Mouse (Mus musculus) liver, embryonic 13.5 days (tissue): ENCODE results near the gene Olfr49. TPM values are rescaled to one million over a fixed set of nuclear protein-coding genes. Genes with fewer than 3 reads are reported as not detected.

Source experiments
- ATAC-seq: fragments of 200-750 bp; cut with Nextera tagmentation; 2 replicates; pipeline ENCODE4 v1.8.0; 2017; ENCODE audit warnings: low read depth, mild to moderate bottlenecking, moderate number of reproducible peaks, moderate library complexity
- DNase-seq: peaks from one replicate; pipeline ENCODE4 v3.0.0; 2022
- H3K27ac ChIP-seq: fragments of 300-500 bp; sonication (generic); 2 replicates; pipeline ENCODE4 v1.5.1; 2015; ENCODE audit warnings: moderate library complexity, mild to moderate bottlenecking, inconsistent platforms
- H3K27me3 ChIP-seq: fragments of 300-500 bp; sonication (generic); 2 replicates; pipeline ENCODE4 v1.6.1; 2015; ENCODE audit warnings: mild to moderate bottlenecking, inconsistent platforms
- H3K36me3 ChIP-seq: fragments of 300-500 bp; sonication (generic); 2 replicates; pipeline ENCODE4 v1.6.1; 2015; ENCODE audit warnings: mild to moderate bottlenecking, inconsistent platforms
- H3K4me1 ChIP-seq: fragments of 300-500 bp; sonication (generic); replicated peaks from 2 replicates; pipeline ENCODE4 v1.6.1; 2015; ENCODE audit warnings: inconsistent platforms
- H3K4me2 ChIP-seq: fragments of 300-500 bp; sonication (generic); 2 replicates; pipeline ENCODE4 v1.6.1; 2015; ENCODE audit warnings: inconsistent platforms, mild to moderate bottlenecking, moderate library complexity
- H3K4me3 ChIP-seq: fragments of 300-500 bp; sonication (generic); replicated peaks from 2 replicates; pipeline ENCODE4 v1.5.1; 2015; ENCODE audit warnings: mild to moderate bottlenecking, inconsistent platforms
- H3K9ac ChIP-seq: fragments of 300-500 bp; sonication (generic); 2 replicates; pipeline ENCODE4 v1.6.1; 2015; ENCODE audit warnings: mild to moderate bottlenecking, inconsistent platforms
- H3K9me3 ChIP-seq: fragments of 300-500 bp; sonication (generic); replicated peaks from 2 replicates; pipeline ENCODE4 v1.6.1; 2016; ENCODE audit warnings: inconsistent platforms
- WGBS: fragments of 180-500 bp; shearing (Covaris S2); methylation state at CpG from one replicate; pipeline ENCODE4 v1.1.7; 2015; ENCODE audit not compliant: insufficient replicate concordance; 5-methylcytosine and 5-hydroxymethylcytosine counted together
- polyA plus RNA-seq: library from polyadenylated mRNA; unstranded; fragments of >200 nt; fragmentation: Nextera tagmentation; extraction: Ambion mirVana; gene quantifications from 2 replicates; pipeline ENCODE4 v1.2.1, GENCODE M21; 2015

Gene Olfr49
- polyA plus RNA-seq, 1 experiment from 2014 or later: not detected

GRCm38 (mm10) chr14:54276446-54276845 lies 8.3 kb downstream of the Olfr49 start:
- Histone ChIP-seq H3K4me1 (no peaks in the 10 kb centered on the region), H3K36me3 (no peaks in the 10 kb centered on the region)

GRCm38 (mm10) chr14:54272696-54273095 lies 12.0 kb downstream of the Olfr49 start:
- H3K9ac ChIP-seq: no peak overlapping the region
- H3K36me3 ChIP-seq: peaks cover 3% of the 10 kb centered on the region; the same call in 1 of the 2 replicates
- no peak for DNase-seq
- H3K27ac ChIP-seq: no peak overlapping the region
- no peaks in the 10 kb centered on the region for H3K9me3 ChIP-seq
- no peak overlapping the region for H3K4me2 ChIP-seq
- WGBS: 68% methylated on average over 3 of the region's 3 CpGs
- H3K4me1 ChIP-seq: no peaks in the 10 kb centered on the region
- H3K27me3 ChIP-seq: no peaks in the 10 kb centered on the region
- ATAC-seq: no peak
- no peak overlapping the region for H3K4me3 ChIP-seq

More at GRCm38 (mm10) chr14:54276446-54276845, 8.3 kb downstream of the Olfr49 start:
- DNase-seq (no peak), ATAC-seq (no peak)
- no peak overlapping the region for H3K9ac ChIP-seq
- no peak overlapping the region for H3K27ac ChIP-seq
- H3K4me2 ChIP-seq: no peak overlapping the region
- H3K4me3 ChIP-seq: no peak overlapping the region
- no peaks in the 10 kb centered on the region for H3K9me3 ChIP-seq
- WGBS: 65% methylated on average over 2 of the region's 2 CpGs
- 0 out of 2 replicates have a peak, but pooled peaks cover 3% of the 10 kb centered on the region for H3K27me3 ChIP-seq

GRCm38 (mm10) chr14:54271976-54272606 lies 12.6 kb downstream of the Olfr49 start:
- Histone ChIP-seq H3K4me3 (no peak overlapping the region), H3K4me2 (no peak overlapping the region), H3K9me3 (no peaks in the 10 kb centered on the region), H3K27me3 (no peaks in the 10 kb centered on the region), H3K27ac (no peak overlapping the region), H3K4me1 (no peaks in the 10 kb centered on the region), H3K9ac (no peak overlapping the region), H3K36me3 (peaks cover 6% of the 10 kb centered on the region; the same call in 1 of the 2 replicates)
- no peak for ATAC-seq
- WGBS: 70% methylated on average over 3 of the region's 3 CpGs
- no peak for DNase-seq

DNA sequence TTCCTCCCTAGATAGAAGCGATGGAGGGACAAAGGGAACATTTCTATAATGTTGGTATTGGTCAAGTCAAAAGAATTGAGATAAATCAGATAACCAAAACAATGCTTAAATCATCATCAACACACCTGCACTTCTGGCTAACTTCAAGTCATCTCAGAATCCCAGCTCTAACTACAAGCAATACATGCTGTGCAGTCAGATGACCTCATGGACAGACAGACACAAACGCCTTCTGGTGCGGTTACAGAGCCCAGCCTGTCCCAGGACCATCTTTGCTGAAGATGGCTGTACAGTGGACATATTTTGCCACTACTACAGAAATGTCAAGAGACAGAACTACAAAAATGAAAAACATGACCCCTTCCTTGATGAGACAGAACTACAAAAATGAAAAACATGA lies 14.3 kb downstream of the Olfr49 start:
- no peaks in the 10 kb centered on the region for H3K4me1 ChIP-seq
- no peak for ATAC-seq
- no peaks in the 10 kb centered on the region for H3K27me3 ChIP-seq
- H3K27ac ChIP-seq: no peak overlapping the region
- no peak for DNase-seq
- H3K4me2 ChIP-seq: no peak overlapping the region
- 82% methylated on average over 3 of the region's 3 CpGs for WGBS
- no peak overlapping the region for H3K9ac ChIP-seq
- peaks cover 6% of the 10 kb centered on the region; the same call in 1 of the 2 replicates for H3K36me3 ChIP-seq
- H3K9me3 ChIP-seq: no peaks in the 10 kb centered on the region
- no peak overlapping the region for H3K4me3 ChIP-seq

DNA sequence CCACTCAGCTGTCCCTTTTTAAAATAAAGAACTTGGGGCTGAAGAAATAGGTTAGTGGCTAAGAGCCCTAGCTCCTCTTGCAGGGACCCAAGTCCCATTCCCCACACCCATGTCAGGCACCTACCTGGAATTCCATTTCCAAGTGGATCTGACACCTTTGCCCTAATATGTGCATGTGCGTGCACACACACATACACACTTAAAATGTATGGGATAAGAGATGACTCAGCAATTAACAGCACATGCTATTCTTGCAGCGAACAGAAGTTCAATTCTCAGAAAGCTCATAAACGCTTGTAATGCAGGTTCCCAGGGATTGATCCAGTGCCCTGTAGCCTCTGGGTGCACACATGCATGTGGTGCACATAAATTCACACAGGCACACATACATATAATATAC lies 15.2 kb downstream of the Olfr49 start:
- no peak overlapping the region for H3K4me2 ChIP-seq
- no peak overlapping the region for H3K9ac ChIP-seq
- no peak for ATAC-seq
- H3K4me3 ChIP-seq: no peak overlapping the region
- 72% methylated on average over 3 of the region's 3 CpGs for WGBS
- no peak overlapping the region for H3K27ac ChIP-seq
- no peaks in the 10 kb centered on the region for H3K9me3 ChIP-seq
- no peak for DNase-seq
- peaks cover 6% of the 10 kb centered on the region; the same call in 1 of the 2 replicates for H3K36me3 ChIP-seq
- H3K27me3 ChIP-seq: no peaks in the 10 kb centered on the region
- no peaks in the 10 kb centered on the region for H3K4me1 ChIP-seq

- no peaks in the 10 kb centered on the region for H3K27me3 ChIP-seq
- no peaks in the 10 kb centered on the region for H3K9me3 ChIP-seq
- ATAC-seq (no peak), DNase-seq (no peak)
- H3K4me2 ChIP-seq: no peak overlapping the region
- no peak overlapping the region for H3K9ac ChIP-seq
- H3K27ac ChIP-seq: no peak overlapping the region
- no peak overlapping the region for H3K4me3 ChIP-seq
- no peaks in the 10 kb centered on the region for H3K4me1 ChIP-seq
- 80% methylated on average over 10 of the region's 10 CpGs for WGBS
- peaks cover 9% of the 10 kb centered on the region; the same call in 1 of the 2 replicates for H3K36me3 ChIP-seq
These were observed 16.8 kb downstream of the Olfr49 start for GRCm38 (mm10) chr14:54267966-54268365.

GRCm38 (mm10) chr14:54265951-54266350 lies 18.8 kb downstream of the Olfr49 start:
- Histone ChIP-seq H3K27ac (no peak overlapping the region), H3K9me3 (no peaks in the 10 kb centered on the region), H3K36me3 (peaks cover 9% of the 10 kb centered on the region; the same call in 1 of the 2 replicates), H3K4me3 (no peak overlapping the region), H3K27me3 (no peaks in the 10 kb centered on the region), H3K9ac (no peak overlapping the region), H3K4me2 (no peak overlapping the region), H3K4me1 (0 out of 2 replicates have a peak, but pooled peaks cover under 1% of the 10 kb centered on the region)
- 66% methylated on average over 6 of the region's 6 CpGs for WGBS
- ATAC-seq: no peak
- DNase-seq: no peak

DNA sequence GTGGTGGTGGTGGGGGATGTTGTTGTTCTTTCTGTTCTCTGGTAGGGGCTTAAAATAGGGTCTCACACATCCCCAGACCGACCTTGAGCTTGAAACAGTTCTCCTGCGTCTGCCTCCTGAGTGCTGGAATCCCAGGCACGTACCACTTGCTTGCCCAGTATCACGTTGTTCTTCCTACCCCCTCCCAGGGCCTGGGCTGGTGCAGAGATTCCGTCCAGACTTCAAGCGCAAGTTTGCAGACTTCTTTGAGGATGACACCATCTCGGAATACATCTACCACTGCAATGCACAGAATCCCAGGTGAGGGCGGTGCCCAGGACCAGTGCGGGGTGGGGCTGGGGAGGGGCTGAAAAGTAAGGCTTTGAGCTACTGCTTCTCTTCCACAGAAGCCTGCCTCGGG lies 19.6 kb downstream of the Olfr49 start:
- no peak for DNase-seq
- H3K27ac ChIP-seq: no peak overlapping the region
- no peak overlapping the region for H3K4me2 ChIP-seq
- no peaks in the 10 kb centered on the region for H3K9me3 ChIP-seq
- no peak for ATAC-seq
- H3K36me3 ChIP-seq: peaks cover 9% of the 10 kb centered on the region; the same call in 1 of the 2 replicates
- no peaks in the 10 kb centered on the region for H3K27me3 ChIP-seq
- 64% methylated on average over 10 of the region's 10 CpGs for WGBS
- H3K9ac ChIP-seq: no peak overlapping the region
- H3K4me3 ChIP-seq: no peak overlapping the region
- H3K4me1 ChIP-seq: peaks cover 9% of the 10 kb centered on the region

- peaks cover 9% of the 10 kb centered on the region; the same call in 1 of the 2 replicates for H3K36me3 ChIP-seq
- H3K27me3 ChIP-seq: no peaks in the 10 kb centered on the region
- H3K4me2 ChIP-seq: no peak overlapping the region
- no peak for DNase-seq
- H3K27ac ChIP-seq: no peak overlapping the region
- H3K4me1 ChIP-seq: peaks cover 18% of the 10 kb centered on the region
- ATAC-seq: no peak
- H3K9ac ChIP-seq: no peak overlapping the region
- H3K4me3 ChIP-seq: no peak overlapping the region
- no peaks in the 10 kb centered on the region for H3K9me3 ChIP-seq
- 78% methylated on average over 7 of the region's 7 CpGs for WGBS
These were observed 20.5 kb downstream of the Olfr49 start for GRCm38 (mm10) chr14:54264231-54264630.

DNA sequence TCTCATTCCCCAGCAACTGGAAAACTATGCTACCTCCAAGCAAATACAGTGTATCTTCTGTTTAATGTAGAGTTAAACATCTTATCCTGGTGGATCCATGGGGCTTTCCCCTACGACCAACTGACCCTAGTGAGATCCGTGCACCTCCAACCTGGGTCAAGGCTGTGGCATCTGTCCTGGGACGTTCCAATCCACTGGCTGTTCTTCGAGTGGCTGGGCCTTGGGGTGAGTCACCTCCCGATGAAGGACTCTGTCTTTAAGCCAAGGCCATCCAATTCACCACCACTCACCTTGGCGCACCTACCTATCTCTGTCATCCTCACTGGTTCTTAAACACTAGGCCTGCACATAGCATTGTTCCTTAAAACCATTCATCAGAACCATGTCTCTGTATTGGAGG lies 21.6 kb downstream of the Olfr49 start:
- Histone ChIP-seq H3K4me3 (no peak overlapping the region), H3K4me1 (peaks cover 28% of the 10 kb centered on the region), H3K27me3 (no peaks in the 10 kb centered on the region), H3K27ac (no peak overlapping the region), H3K9me3 (no peaks in the 10 kb centered on the region), H3K9ac (no peak overlapping the region), H3K4me2 (no peak overlapping the region), H3K36me3 (peaks cover 9% of the 10 kb centered on the region; the same call in 1 of the 2 replicates)
- ATAC-seq (no peak), DNase-seq (no peak)
- 75% methylated on average over 6 of the region's 6 CpGs for WGBS

GRCm38 (mm10) chr14:54262622-54263021 lies 22.1 kb downstream of the Olfr49 start:
- Histone ChIP-seq H3K4me2 (no peak overlapping the region), H3K27ac (no peak overlapping the region), H3K9me3 (no peaks in the 10 kb centered on the region), H3K4me1 (peaks cover 33% of the 10 kb centered on the region), H3K27me3 (no peaks in the 10 kb centered on the region), H3K36me3 (0 out of 2 replicates have a peak, but pooled peaks cover 5% of the 10 kb centered on the region), H3K4me3 (no peak overlapping the region), H3K9ac (no peak overlapping the region)
- ATAC-seq (no peak), DNase-seq (no peak)
- 73% methylated on average over 8 of the region's 8 CpGs for WGBS

DNA sequence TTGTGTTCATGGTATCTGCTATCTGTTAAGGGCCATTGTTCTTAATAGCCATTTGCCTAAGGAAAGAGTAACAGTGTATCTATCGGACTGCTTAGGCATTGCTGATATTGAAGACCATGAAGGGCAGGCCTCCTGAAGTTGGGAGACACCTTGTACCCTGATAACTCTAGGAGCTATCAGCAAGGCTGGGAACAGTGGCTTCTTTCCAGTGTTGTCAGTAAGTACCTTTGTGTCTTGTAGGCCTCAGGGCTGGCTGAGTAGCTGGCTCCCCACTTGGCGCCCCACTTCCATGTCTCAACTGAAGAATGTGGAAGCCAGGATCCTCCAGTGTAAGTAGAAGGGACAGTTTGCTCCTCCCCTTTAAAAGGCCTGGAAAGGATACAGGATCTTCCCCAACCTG lies 23.4 kb downstream of the Olfr49 start:
- no peak for DNase-seq
- H3K4me2 ChIP-seq: no peak overlapping the region
- 84% methylated on average over 2 of the region's 2 CpGs for WGBS

More for the DNA sequence above, 23.4 kb downstream of the Olfr49 start:
- Histone ChIP-seq H3K27ac (no peak overlapping the region), H3K9ac (no peak overlapping the region), H3K27me3 (no peaks in the 10 kb centered on the region), H3K4me3 (no peak overlapping the region), H3K36me3 (0 out of 2 replicates have a peak, but pooled peaks cover 3% of the 10 kb centered on the region), H3K9me3 (no peaks in the 10 kb centered on the region), H3K4me1 (peaks cover 35% of the 10 kb centered on the region)
- ATAC-seq: no peak
